Mouse (Mus musculus) embryonic fibroblast, embryonic 13.5 days (primary cell): ENCODE results near the gene Myo9b.

ENCODE experiments used
- CTCF ChIP-seq: IDR thresholded peaks from 2 replicates; pipeline ENCODE4 v1.5.1; 2011; ENCODE audit warnings: mild to moderate bottlenecking, control low read depth, low read length, moderate library complexity, borderline replicate concordance; ENCODE audit not compliant: insufficient read depth
- POLR2A ChIP-seq: IDR thresholded peaks from 2 replicates; pipeline ENCODE4 v1.6.1; 2011; ENCODE audit warnings: low read depth, mild to moderate bottlenecking, control low read depth, low read length, moderate library complexity

- TF ChIP-seq POLR2A = no peak
- TF ChIP-seq CTCF = no peak
Observed at GRCm38 (mm10) chr8:71383860-71384259, 111.3 kb downstream of the Myo9b start.
